ENCODE assay signal across 7 mouse cellular contexts in the genomic region with DNA sequence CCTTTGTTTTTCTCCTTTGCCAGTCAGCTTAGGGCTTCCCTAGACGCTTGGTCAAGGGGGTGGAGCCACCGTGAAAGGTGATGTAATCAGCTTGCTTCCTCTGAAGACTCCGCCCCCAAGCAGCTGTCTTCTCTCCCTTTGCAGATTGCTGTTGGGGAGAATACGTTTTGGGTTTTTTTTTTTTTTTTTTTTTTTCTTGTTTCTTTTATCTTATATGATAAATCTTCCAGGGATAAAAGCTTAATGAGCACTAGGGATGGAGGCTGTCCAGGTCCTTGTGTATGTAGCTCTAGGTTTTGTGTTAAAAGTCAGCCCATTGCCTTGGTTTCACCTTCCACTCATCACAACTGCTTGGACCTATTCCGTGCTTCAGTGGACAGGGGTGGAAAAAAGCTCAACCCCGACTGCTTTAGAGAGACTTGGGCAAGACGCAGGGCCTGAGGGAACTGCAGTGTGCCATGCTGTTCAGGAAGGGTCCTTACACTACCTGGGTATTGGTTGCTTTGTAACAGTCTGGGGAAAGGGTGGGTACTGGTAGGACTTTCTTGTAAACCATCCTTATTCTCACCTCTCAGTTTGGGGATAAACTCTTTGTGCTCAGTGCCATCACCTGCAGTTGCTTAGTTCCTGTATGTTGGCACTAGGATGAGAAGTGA. TPM values are rescaled to one million over a fixed set of nuclear protein-coding genes. Genes with fewer than 3 reads are reported as not detected.
DNase-seq lines count a peak whose midpoint lies in the region; ATAC-seq lines count a peak whose summit lies in the region.

No protein-coding gene starts in this region.

- peak overlapping the region; percentile 83 for H3K4me3 ChIP-seq in embryonic facial prominence, embryonic 10.5 days
- peak overlapping the region; percentile 79 for H3K4me3 ChIP-seq in limb, embryonic 10.5 days
- peak overlapping the region; percentile 78 for H3K4me3 ChIP-seq in midbrain, embryonic 13.5 days (replicated peaks)

- H3K9me3 ChIP-seq in embryonic facial prominence, embryonic 10.5 days = no peaks in the 10 kb centered on the region
- no peaks in the 10 kb centered on the region for H3K9me3 ChIP-seq in limb, embryonic 10.5 days (replicated peaks)
- H3K9me3 ChIP-seq in midbrain, embryonic 13.5 days = no peaks in the 10 kb centered on the region

- H3K27me3 ChIP-seq in embryonic facial prominence, embryonic 10.5 days (replicated peaks; ENCODE audit: low read depth, poor library complexity, severe bottlenecking) = no peaks in the 10 kb centered on the region
- H3K27me3 ChIP-seq in limb, embryonic 10.5 days (ENCODE audit: low read depth, poor library complexity, severe bottlenecking) = no peaks in the 10 kb centered on the region
- no peaks in the 10 kb centered on the region for H3K27me3 ChIP-seq in midbrain, embryonic 13.5 days

- peak overlapping the region; percentile 97 for H3K27ac ChIP-seq in embryonic facial prominence, embryonic 10.5 days (replicated peaks)
- H3K27ac ChIP-seq in limb, embryonic 10.5 days = peak overlapping the region; percentile 96
- peak overlapping the region; percentile 99 for H3K27ac ChIP-seq in midbrain, embryonic 13.5 days

- peak overlapping the region; percentile 98 for H3K9ac ChIP-seq in midbrain, embryonic 13.5 days (replicated peaks)

- H3K4me1 ChIP-seq in embryonic facial prominence, embryonic 10.5 days = peaks cover 30% of the 10 kb centered on the region
- peaks cover 22% of the 10 kb centered on the region for H3K4me1 ChIP-seq in limb, embryonic 10.5 days
- H3K4me1 ChIP-seq in midbrain, embryonic 13.5 days (replicated peaks) = peaks cover 48% of the 10 kb centered on the region

- peak; percentile 38 for ATAC-seq in granulocyte monocyte progenitor cell, adult 5-6 weeks (replicated peaks; ENCODE audit: poor library complexity, severe bottlenecking)
- ATAC-seq in midbrain, embryonic 13.5 days = peak; percentile 47

- DNase-seq in adrenal gland, postnatal 10 days = peak; percentile 95
- peak; percentile 91 for DNase-seq in embryonic facial prominence, embryonic 10.5 days (ENCODE audit: low spot score)
- peak; percentile 97 for DNase-seq in kidney, adult 11 months
- DNase-seq in limb, embryonic 10.5 days (ENCODE audit: low spot score) = peak; percentile 84
- peak; percentile 86 for DNase-seq in spleen, adult 12 weeks (ENCODE audit: low spot score)

- peak overlapping the region; percentile 84 for H3K4me2 ChIP-seq in midbrain, embryonic 13.5 days (replicated peaks)

- WGBS in embryonic facial prominence, embryonic 10.5 days = 22% methylated on average over 7 of the region's 7 CpGs
- 20% methylated on average over 7 of the region's 7 CpGs for WGBS in limb, embryonic 10.5 days
- WGBS in midbrain, embryonic 13.5 days = 6% methylated on average over 7 of the region's 7 CpGs

- H3K36me3 ChIP-seq in embryonic facial prominence, embryonic 10.5 days (replicated peaks) = peaks cover 48% of the 10 kb centered on the region
- H3K36me3 ChIP-seq in limb, embryonic 10.5 days = peaks cover 50% of the 10 kb centered on the region
- H3K36me3 ChIP-seq in midbrain, embryonic 13.5 days = peaks cover 14% of the 10 kb centered on the region

RNA-seq across cellular contexts. Expression of gene Ppp1r10, which starts 3.0 kb away (rescaled TPM):
- 10 to 100 TPM; 78.7 to 83.1 TPM for total RNA-seq in adrenal gland, postnatal 10 days (2021)
- 59.7 and 61.2 TPM in 2 replicates for polyA plus RNA-seq in embryonic facial prominence, embryonic 10.5 days (2016; fragmentation: Nextera tagmentation; extraction: Ambion mirVana)
- total RNA-seq in granulocyte monocyte progenitor cell, adult 5-6 weeks (2014; fragmentation: Nextera tagmentation) = 78.2 and 83.9 TPM in 2 replicates
- total RNA-seq in granulocyte monocyte progenitor cell, adult 5-6 weeks (2017) = 79.2 and 87.5 TPM in 2 replicates
- 52.9 and 63.4 TPM in 2 replicates for polyA plus RNA-seq in limb, embryonic 10.5 days (2016; fragmentation: Nextera tagmentation; extraction: Ambion mirVana)
- polyA plus RNA-seq in midbrain, embryonic 13.5 days (2015; fragmentation: Nextera tagmentation; extraction: Ambion mirVana) = 51.3 and 54.6 TPM in 2 replicates

RNA-seq across cellular contexts. Expression of gene Mrps18b, which starts 3.0 kb away (rescaled TPM):
- 100 to 1,000 TPM; 101 to 104 TPM for total RNA-seq in adrenal gland, postnatal 10 days (2021)
- 96.0 and 96.3 TPM in 2 replicates for polyA plus RNA-seq in embryonic facial prominence, embryonic 10.5 days (2016; fragmentation: Nextera tagmentation; extraction: Ambion mirVana)
- total RNA-seq in granulocyte monocyte progenitor cell, adult 5-6 weeks (2014; fragmentation: Nextera tagmentation) = 100 and 151 TPM in 2 replicates
- total RNA-seq in granulocyte monocyte progenitor cell, adult 5-6 weeks (2017) = 62.6 and 72.8 TPM in 2 replicates
- 87.6 and 122 TPM in 2 replicates for polyA plus RNA-seq in limb, embryonic 10.5 days (2016; fragmentation: Nextera tagmentation; extraction: Ambion mirVana)
- polyA plus RNA-seq in midbrain, embryonic 13.5 days (2015; fragmentation: Nextera tagmentation; extraction: Ambion mirVana) = 49.9 and 54.6 TPM in 2 replicates

RNA-seq across cellular contexts. Expression of gene Atat1, which starts 9.3 kb away (rescaled TPM):
- total RNA-seq in adrenal gland, postnatal 10 days (2021) = 10 to 100 TPM; 15.9 to 28.7 TPM
- 117 and 130 TPM in 2 replicates for polyA plus RNA-seq in embryonic facial prominence, embryonic 10.5 days (2016; fragmentation: Nextera tagmentation; extraction: Ambion mirVana)
- total RNA-seq in granulocyte monocyte progenitor cell, adult 5-6 weeks (2014; fragmentation: Nextera tagmentation) = 17.8 and 25.6 TPM in 2 replicates
- total RNA-seq in granulocyte monocyte progenitor cell, adult 5-6 weeks (2017) = 5.4 and 8.0 TPM in 2 replicates
- polyA plus RNA-seq in limb, embryonic 10.5 days (2016; fragmentation: Nextera tagmentation; extraction: Ambion mirVana) = 104 and 131 TPM in 2 replicates
- polyA plus RNA-seq in midbrain, embryonic 13.5 days (2015; fragmentation: Nextera tagmentation; extraction: Ambion mirVana) = 458 and 466 TPM in 2 replicates

RNA-seq across cellular contexts. Expression of gene 2310061I04Rik, which starts 22.0 kb away (rescaled TPM):
- 10 to 100 TPM; 58.0 to 70.5 TPM for total RNA-seq in adrenal gland, postnatal 10 days (2021)
- 27.5 and 28.6 TPM in 2 replicates for polyA plus RNA-seq in embryonic facial prominence, embryonic 10.5 days (2016; fragmentation: Nextera tagmentation; extraction: Ambion mirVana)
- 97.8 and 112 TPM in 2 replicates for total RNA-seq in granulocyte monocyte progenitor cell, adult 5-6 weeks (2014; fragmentation: Nextera tagmentation)
- total RNA-seq in granulocyte monocyte progenitor cell, adult 5-6 weeks (2017) = 6.2 and 8.4 TPM in 2 replicates
- polyA plus RNA-seq in limb, embryonic 10.5 days (2016; fragmentation: Nextera tagmentation; extraction: Ambion mirVana) = 23.2 and 27.6 TPM in 2 replicates
- 34.7 and 36.8 TPM in 2 replicates for polyA plus RNA-seq in midbrain, embryonic 13.5 days (2015; fragmentation: Nextera tagmentation; extraction: Ambion mirVana)

RNA-seq across cellular contexts. Expression of gene Dhx16, which starts 39.6 kb away (rescaled TPM):
- 10 to 100 TPM; 36.8 to 38.0 TPM for total RNA-seq in adrenal gland, postnatal 10 days (2021)
- 52.6 and 60.7 TPM in 2 replicates for polyA plus RNA-seq in embryonic facial prominence, embryonic 10.5 days (2016; fragmentation: Nextera tagmentation; extraction: Ambion mirVana)
- 79.2 and 111 TPM in 2 replicates for total RNA-seq in granulocyte monocyte progenitor cell, adult 5-6 weeks (2014; fragmentation: Nextera tagmentation)
- 44.3 and 57.8 TPM in 2 replicates for total RNA-seq in granulocyte monocyte progenitor cell, adult 5-6 weeks (2017)
- polyA plus RNA-seq in limb, embryonic 10.5 days (2016; fragmentation: Nextera tagmentation; extraction: Ambion mirVana) = 58.4 and 62.4 TPM in 2 replicates
- polyA plus RNA-seq in midbrain, embryonic 13.5 days (2015; fragmentation: Nextera tagmentation; extraction: Ambion mirVana) = 34.3 and 37.3 TPM in 2 replicates

Comparison
In these comparisons a context has a peak if more than half of its experiments do, and no peak if none do; other contexts are left out.
1. Peak in every context shown above with its lines: DNase-seq, ATAC-seq, H3K4me3 ChIP-seq and H3K27ac ChIP-seq.